Mouse (Mus musculus): ENCODE results near the gene Arpc4. TPM values are rescaled to one million over a fixed set of nuclear protein-coding genes. Genes with fewer than 3 reads are reported as not detected.
"Not testable (repeated sequence)": the region's sequence is repeated elsewhere in the genome, so short reads cannot be mapped to it uniquely, and the experiment has no call there.

Arpc4 gene
- 100 to 1,000 TPM; 302 to 314 TPM for total RNA-seq (2021)
- long read RNA-seq, transcript Arpc4-201 (6 exons, 2,270 nt): major isoform, 104 of 125 reads
- long read RNA-seq, partial matches to known transcripts: 14 of 125 reads
- long read RNA-seq, other reads (novel, unspliced or antisense): 5 of 125 reads

DNA sequence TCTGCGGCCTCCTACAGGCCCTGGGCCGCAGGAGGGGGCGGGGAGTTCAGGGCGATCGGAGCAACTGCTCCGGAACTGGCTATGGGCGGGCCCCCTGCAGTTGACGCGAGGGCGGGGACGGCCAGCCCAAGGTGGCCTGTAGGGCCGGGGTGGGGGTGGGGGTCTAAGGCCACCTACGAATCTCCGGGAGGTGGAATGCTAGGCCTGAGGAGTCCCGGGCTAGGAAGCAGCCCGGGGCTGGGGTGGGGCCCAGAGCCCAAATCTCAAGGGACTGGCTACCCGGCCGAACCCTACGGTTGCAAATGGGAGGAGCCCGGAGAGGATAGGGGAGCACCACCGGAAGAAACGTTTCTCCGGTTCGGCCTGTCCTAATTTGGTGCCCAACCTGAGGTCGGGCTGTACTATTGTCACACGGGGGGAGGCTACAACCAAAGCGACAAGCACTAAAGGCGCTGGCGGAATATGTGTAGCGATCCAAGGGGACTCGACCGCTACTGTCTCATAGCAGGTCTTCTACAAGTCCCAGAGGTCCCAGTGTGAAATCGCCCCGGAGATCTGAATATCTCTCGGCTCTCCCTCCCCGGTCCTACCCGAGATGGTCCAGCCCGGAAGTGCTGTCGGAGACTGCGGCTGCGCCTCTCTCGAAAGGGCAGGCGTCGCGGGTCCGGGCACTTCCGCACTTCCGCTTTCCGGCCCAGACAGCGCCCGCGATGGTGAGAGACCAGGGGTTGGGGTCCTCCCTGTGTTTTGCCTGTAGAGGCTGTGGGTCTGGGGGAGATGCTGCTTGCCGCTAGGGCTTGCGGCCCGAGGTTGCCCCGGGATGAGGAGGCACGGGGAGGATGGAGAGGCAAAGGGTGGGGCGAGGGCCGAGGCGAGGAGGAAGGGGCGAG is at the start of gene Arpc4, which contains the start of gene Tada3:
Arpc4 (plus strand) TSS at position 620 of the 890 bp plus-strand sequence.
Tada3 (minus strand) TSS at position 388 of the 890 bp plus-strand sequence.
- DNase-seq (ENCODE audit: low spot score in 2 of 2): peak; percentile 86 to 93

DNA sequence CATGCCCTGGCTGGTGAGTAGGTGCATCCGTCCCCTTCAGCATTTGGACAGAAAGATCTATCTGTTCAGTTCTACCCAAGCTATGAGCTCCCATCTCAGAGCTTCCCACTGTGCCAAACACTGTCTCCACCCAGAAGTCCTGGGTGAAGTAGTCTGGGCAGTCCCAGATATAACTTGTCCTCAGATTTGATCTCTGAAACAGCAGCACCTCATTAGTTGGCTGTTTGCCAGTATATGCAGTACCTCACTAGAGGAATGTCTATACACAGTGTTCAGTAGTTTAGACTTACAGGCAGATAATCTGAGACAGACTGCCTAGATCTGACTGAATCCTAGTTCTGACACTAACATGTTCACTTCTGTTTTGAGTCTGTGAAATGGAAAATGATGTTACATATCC is 48.5 kb upstream of the Arpc4 start:
- DNase-seq (ENCODE audit: low spot score in 2 of 2): no peak

DNA sequence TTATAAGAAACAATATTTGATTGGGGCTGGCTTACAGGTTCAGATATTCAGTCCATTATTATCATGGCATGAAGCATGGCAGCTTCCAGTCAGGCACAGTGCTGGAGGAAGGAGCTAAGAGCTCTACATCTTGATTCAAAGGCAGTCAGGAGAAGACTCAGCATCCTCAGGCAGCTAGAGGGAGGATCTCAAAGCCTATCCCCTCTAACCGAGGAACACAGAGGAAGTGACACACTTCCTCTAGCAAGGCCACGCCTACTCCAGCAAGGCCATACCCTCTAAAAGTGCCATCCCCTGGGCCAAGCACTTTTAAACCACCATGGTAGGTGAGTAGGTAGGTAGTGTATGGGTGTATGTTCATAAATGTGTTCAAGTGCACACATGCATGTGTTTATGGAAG is 47.4 kb upstream of the Arpc4 start:
- no peak for DNase-seq (ENCODE audit: low spot score in 2 of 2)

DNA sequence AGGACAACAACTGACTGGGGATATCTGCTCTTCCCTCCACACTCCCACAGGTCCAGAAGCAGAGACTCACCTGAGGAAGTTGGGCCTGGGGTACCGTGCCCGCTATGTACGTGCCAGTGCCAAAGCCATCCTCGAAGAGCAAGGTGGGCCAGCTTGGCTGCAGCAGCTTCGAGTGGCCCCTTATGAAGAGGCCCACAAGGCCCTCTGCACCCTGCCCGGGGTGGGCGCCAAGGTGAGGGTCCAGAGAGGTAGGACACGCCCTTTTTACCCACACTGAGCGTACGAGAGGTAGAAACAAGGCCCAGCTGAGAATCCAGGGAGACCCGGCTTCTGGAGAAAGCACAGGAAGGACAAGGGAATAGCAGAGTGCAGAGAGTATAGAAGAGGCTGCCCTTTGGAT is 46.2 kb upstream of the Arpc4 start:
- no peak for DNase-seq (ENCODE audit: low spot score in 2 of 2)

DNA sequence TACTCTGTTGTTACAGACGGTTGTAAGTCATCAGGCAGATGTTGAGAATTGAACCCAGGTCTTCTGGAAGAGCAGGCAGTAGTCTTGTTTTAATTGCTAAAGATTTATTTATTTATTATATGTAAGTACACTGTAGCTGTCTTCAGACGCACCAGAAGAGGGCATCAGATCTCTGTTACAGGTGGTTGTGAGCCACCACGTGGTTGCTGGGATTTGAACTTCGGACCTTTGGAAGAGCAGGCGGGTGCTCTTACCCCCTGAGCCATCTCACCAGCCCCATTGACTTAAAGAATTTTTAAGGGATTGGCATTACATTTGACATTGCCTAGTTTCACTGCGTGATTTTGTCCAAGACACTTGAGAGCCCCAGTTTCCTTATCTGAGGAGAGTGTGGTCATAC is 45.2 kb upstream of the Arpc4 start:
- DNase-seq (ENCODE audit: low spot score in 2 of 2): not testable (repeated sequence)

DNA sequence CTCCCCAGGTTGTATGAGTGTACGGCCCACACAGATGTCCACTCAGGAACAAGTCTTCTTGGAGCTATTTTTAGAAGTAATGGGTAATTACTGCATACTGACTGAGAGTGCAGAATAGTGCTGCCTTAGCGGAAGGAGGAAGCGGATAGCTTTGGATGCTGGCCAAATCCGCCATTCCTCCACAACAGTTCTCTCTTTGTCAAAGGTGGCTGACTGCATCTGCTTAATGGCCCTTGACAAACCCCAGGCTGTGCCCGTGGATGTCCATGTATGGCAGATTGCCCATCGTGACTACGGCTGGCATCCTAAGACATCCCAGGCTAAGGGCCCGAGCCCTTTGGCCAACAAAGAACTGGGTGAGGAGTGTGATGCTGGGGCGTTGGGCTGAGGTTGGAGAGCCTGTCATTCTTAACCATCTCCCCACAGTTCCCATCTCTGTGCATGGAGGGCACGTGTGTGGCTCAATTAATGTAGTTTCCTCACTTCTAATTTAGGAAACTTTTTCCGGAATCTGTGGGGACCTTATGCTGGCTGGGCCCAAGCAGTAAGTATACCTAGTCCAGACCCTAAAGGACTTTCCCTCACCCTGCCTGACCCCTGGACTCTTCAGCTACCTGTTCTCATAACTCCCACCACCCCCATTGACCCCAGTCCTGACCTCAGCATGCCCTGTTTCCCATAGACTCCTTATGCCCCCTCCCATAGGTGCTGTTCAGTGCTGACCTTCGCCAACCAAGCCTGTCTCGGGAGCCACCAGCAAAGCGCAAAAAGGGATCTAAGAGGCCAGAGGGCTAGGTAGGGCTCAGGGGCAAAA is 44.6 kb upstream of the Arpc4 start:
- peak in 1 of 2 experiments; percentile 66 for DNase-seq (ENCODE audit: low spot score in 2 of 2)

DNA sequence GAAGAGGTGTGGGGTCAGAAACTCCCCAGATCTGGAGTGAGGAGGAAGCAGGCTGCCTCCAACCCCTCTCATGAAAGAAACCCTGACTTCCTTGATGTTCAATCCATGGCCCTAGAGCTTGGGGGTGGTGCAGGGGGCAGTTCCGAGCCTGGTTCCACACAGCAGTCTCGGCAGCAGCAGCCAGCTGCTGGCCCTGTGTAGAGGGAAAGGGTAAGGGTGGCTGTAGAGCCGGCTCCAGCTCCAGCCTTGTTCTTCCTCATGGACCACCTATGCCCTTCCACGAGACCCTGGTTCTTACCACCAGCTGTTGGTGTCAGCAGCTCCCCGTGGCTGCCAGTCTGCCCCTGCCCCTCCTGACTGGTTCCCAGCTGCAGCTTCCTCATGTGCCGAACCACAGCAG is 43.7 kb upstream of the Arpc4 start:
- no peak for DNase-seq (ENCODE audit: low spot score in 2 of 2)

DNA sequence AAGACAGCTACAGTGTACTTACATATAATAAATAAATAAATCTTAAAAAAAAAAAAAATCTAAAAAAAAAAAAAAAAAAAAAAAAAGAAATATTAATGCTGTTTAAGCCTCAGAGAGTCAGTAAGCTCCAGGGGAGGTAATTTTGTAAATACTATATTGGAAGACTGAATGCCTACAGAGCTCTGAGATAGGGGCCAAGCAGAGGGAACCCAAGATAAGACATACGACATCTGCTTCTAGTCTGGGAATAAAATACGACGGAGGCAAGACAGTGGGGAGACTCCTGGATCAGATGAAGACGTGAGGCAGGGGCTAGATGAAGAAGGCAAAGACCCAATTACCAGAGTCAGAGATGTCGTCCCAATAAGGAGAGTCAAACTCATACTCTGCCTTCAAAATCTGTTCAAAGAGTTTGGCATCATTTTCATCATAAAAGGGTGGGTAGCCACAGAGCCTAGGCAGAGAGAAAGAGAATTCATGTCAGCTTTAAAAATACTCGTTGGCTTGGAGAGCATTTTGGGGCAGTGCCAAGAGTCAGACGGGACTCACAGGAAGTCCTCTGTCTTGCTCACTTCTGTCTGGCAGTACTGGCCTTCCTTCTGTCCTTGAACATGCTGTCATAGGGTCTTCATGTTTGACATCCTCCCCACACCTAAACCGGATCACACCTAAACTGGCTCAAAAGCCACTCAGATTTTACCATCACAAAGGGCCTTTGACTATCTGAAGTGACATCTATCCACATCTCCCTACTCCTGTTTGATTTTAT is 40.9 kb upstream of the Arpc4 start:
- DNase-seq (ENCODE audit: low spot score in 2 of 2): no peak

DNA sequence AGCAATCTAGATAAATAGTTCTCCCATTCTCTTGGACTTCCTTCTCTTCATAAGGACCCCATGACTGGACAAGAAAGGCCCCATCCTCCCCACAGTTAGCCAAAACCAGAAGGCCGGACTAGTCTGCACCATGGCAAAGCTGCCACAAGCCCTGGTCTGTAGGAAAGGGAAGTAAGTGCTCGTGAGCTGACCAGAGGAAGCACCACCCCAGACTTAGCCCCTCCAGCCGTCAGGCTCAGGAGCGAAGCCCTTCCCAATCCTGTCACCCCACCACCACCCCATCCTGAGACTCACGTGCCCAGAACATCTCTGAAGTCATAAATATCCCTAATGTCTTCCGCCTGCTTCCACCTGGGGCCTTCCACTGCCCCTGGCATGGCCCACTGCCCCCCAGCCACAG is 36.3 kb upstream of the Arpc4 start:
- DNase-seq (ENCODE audit: low spot score in 2 of 2): no peak

DNA sequence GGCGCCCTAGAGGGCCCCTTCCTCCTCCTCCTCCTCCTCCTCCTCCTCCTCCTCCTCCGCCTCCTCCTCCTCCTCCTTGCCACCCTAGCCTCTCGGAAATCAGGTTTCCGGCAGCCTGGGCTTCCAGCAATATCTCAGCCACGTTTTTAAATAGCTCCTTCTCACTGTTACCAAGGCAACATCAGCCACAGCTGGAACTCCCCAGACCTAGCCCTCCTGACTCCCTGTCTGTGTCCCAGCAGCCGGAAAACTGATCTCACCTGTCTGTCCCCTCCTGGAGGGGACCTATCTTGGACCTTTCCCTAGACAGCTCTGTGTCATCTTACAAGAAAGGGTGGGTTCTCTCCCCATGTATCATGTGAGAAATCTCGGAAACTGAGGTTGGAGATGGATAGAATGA is 35.6 kb upstream of the Arpc4 start:
- DNase-seq (ENCODE audit: low spot score in 2 of 2): no peak

DNA sequence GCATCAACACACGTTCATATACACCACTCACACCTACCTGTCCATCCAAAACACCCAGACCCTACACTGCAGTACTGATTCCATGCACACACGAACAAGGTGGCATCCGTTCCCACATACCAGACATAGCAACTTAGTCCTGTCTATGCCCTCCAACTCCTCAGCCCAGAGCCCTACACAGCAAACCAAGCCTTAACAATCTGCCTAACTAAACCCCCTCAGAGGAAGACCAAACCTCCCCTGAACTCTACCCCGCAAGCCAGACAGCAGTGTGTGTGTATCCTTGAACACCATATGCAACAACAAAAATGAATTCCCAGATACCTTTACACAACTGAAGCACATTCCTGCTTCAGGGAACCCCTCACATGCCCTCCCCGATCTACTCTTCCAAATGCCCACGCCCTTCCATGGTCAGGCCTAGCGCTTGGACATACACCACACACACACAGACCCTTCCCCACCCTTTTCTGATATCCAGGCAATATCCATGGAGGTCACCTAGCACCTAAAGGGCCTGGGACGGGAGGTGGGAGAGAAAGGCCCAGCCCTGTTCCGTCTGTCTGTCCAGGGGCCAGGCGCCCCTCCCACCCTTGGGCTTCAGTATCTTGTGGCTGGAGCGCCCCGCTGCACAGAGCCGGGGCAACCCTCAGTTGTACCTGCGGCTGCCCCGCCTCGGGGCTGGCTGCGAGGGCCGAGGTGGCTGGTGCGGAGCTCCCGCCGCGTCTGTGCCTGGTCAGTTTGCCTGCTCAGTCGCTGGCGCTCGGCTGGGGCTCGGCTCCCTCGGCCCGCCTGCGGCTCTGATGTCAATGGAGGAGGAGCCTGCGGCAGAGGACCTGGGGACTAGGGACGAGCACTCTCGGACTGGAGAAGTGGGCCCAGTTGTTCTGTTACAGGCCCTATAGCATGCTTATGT is 34.5 kb upstream of the Arpc4 start, which contains the start of gene Camk1:
Camk1 (minus strand) TSS at position 808 of the 916 bp plus-strand sequence.
- DNase-seq (ENCODE audit: low spot score in 2 of 2): peak; percentile 64 to 69

DNA sequence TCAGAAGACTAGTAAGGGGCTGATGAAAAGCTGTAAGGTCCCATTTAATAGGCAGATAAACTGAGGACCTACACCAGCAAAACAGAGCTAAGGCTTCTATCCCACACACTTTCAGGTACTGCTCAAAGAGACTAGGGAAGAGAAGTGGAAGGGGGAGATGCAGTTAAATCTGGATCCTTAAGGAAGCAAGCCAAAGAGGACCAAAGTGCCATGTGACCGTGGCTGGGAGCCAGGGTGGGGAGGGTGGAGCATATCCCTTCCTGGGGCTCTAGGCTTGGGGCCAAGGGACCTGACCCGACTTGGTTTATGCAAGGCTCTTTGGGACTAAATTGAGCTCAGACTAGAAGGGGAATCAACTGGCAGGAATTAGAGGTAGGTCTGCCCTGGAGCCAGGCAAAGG is 33.6 kb upstream of the Arpc4 start:
- no peak for DNase-seq (ENCODE audit: low spot score in 2 of 2)

DNA sequence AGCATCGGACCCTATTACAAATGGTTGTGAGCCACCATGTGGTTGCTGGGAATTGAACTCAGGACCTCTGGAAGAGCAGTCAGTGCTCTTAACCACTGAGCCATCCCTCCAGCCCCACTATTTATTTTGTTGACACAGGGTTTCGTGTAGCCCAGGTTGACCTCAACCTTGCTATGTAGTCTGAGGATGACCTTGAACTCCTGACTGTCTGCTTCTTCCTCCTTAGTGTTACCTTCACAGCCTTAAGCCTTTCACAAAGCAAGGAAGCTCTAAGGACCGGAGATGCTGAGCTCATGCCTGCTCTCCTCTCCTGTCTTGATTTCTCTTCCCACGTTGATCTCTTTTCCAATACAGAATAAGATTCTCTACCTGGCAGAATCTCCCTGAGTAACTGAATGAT is 31.0 kb upstream of the Arpc4 start:
- DNase-seq (ENCODE audit: low spot score in 2 of 2): no peak

DNA sequence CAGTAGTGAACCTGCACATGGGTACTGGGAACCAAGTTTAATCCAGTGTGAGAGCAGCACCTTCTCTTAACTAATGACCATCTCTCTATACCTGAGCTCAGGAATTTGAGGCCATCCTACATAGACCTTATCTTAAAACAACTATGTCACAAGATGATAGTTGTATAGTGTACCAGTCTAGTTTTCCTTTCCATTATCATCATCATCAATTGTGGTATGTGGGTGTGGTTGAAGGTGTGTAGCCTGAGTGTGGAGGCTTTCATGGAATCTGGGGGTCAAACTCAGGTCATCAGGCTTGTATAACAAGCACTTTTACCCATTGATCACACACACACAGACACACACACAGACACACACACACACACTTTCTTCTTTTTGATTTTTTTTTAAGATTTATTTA is 27.4 kb upstream of the Arpc4 start:
- DNase-seq (ENCODE audit: low spot score in 2 of 2): no peak

DNA sequence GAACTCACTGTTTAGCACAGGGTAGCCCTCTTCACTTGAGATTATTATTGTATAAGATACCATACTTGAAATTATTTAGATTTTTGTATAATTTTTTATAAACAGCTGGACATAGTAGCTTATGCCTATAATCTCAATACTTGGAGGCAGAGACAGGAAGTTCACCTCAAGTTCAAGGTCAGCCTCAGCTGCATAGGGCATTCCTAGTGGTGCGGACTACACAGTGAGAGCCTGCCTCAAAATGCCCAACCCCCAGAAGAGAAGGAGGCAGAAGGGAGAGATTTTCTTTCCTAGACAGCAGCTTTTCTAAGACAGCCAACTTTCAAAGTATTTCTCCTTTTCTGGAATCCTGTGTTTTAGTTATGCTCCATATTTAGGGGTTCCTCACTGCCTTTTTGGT is 26.8 kb upstream of the Arpc4 start:
- DNase-seq (ENCODE audit: low spot score in 2 of 2): no peak

DNA sequence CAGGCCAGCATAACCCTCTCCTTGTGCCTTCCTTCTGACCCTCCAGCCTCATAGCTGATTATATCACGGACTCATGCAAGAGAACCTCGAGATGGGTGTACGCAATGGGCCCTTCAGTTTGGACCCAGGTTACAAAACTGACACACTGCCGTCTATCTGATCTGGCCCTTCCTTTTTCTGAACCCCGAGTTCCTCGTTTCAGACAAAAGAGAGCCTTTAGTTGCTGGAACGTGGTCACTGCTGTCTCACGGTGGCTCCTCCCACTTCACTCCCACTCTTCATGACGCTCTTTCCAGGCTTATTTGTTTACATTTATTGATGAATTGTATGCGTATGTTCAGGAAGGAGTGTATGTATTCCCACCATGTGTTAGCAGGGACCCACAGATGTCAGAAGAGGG is 26.3 kb upstream of the Arpc4 start:
- DNase-seq (ENCODE audit: low spot score in 2 of 2): no peak

DNA sequence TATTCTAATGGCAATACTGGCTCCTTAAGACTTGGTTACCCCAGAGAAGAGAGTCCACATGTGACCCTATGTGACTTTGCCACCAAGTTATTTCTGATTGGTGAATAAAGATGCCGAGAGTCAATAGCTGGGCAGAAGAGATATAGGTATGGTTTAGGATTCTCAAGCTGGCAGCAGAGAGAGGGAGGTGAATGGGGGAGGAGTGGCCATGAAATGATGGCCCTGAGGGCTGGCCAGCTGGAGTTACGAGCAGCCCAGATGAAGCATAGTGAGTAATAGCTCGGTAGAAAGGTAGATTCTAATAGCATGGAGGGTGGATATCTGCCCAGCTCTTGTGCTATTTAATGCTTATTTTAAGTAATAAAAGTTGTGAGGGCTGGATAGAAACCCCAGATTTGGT is 25.1 kb upstream of the Arpc4 start:
- DNase-seq (ENCODE audit: low spot score in 2 of 2): no peak

DNA sequence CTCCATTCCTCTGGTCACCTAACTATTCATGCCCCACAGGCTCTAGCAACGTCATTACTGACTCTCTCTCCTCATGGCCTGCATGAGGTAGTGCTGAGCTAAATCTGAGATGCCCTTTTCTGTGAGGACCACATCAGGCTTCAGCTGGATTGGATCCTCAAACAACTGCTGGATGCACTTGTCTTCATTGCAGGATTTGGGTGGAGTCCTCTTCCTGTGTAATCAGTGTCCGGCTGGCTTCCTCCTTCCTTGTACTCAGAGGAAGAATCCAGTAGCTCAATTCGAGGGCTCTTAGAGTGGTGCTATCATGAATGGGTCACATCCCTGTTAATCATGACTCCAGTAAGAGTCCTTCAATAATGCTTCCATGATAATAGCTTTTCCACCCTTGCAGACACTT is 24.2 kb upstream of the Arpc4 start:
- DNase-seq (ENCODE audit: low spot score in 2 of 2): no peak

DNA sequence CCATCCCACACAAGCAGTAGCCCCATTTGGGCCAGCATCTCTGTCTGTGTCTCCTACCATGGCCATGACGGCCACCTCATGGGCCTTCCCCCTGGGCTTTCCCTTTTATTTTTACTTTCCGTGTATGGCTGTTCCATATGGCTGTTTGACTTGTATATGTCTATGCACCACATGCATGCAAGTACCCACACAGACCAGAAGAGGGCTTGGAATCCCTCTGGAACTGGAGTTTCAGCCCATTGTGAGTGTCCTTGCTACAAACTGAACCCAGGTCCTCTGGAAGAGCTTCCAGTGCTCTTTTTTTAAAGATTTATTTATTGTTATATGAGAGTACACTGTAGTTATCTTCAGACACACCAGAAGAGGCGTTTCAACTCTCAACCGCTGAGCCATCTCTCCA is 16.4 kb upstream of the Arpc4 start:
- no peak for DNase-seq (ENCODE audit: low spot score in 2 of 2)

DNA sequence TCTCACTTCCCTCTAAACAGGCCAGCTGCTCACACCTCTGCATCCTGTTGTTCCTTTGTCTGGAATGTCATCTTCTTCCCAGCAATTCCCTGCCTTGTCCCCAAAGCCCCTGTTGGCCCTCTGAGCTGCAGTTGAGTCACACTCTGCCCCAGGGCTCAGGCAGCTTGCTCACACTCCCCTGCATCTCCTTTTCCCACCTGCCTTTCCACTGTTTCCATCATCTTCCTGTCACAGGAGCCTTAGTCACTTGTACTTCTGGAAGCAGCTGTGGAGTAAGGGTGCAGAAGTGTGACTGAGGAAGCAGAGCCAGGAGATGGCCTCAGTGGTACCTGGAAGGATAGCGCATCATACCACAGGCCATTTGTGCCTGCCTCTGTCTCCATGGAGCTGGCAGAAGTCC is 15.7 kb upstream of the Arpc4 start:
- no peak for DNase-seq (ENCODE audit: low spot score in 2 of 2)

Data from layer of hippocampus, adult 18-20 months (tissue).